Mouse (Mus musculus) testis, postnatal 14 days (tissue): ENCODE data around the gene Cyp3a41b.
"Not testable (repeated sequence)": the region's sequence is repeated elsewhere in the genome, so short reads cannot be mapped to it uniquely, and the experiment has no call there.

ENCODE experiments used
- DNase-seq: peaks from one replicate; pipeline ENCODE4 v3.0.0; 2021; ENCODE audit warnings: low spot score

The Cyp3a41b gene

DNA sequence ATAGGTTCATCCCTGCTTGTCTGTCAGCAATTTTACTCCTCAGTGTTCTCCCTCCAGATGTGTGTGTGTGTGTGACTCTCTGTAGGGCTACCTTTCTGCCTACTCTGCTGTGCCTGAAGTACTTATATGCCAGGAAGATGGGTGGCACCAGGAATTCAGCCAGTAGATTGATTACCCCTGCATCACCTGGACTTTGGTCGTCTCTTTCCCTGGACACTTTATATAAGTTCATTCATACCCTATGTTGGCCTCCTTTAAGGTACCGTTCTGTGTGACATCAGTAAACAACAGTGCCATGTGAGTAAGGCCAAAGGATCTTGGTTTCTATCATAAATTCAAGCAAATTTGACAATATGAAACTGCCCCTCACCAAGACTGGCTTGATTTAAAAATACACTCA, at the start of gene Cyp3a41b:
Gene Cyp3a41b, minus strand, starts transcription at position 101 of the 400 bp plus-strand sequence.
- not testable (repeated sequence) for DNase-seq

DNA sequence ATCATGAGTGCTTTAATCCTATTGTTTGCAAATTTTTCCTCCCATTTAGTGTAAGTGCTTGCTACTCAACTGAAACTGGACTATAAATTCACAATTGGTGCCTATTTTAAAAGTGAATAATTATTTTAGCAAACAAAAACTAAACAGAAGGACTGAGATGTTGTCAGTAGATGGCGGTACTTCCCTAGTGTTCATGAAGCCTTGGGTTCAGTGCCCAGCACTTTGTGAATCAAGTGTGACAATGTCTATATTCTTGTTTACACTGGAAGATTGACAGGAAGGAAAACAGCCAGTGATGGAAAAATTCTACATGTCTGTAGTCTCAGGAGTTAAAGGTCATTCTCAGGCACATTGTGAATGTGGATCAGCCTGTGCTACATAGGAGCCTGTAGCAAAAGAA, 47.8 kb upstream of the Cyp3a41b start:
- DNase-seq = not testable (repeated sequence)

GRCm38 (mm10) chr5:145604891-145605290, 20.4 kb upstream of the Cyp3a41b start:
- not testable (repeated sequence) for DNase-seq

DNA sequence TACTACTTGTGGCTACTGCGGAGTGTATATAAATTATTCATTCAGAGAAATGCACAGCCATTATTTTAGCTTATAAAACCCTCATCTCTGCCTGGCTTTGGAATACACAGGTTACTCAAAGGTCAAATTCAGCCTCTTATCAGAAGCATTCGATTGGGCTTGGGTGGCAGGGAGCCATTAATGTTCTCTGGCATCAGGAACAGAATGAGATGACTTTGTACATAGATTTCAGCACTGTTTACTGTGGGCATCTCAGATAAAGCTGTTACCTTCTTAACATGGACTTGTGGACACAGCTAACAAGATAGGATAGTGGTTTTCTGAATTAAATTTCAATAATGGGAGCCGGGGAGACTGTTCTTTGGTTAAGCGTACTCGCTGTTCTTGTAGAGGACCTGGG, 13.3 kb upstream of the Cyp3a41b start:
- not testable (repeated sequence) for DNase-seq

DNA sequence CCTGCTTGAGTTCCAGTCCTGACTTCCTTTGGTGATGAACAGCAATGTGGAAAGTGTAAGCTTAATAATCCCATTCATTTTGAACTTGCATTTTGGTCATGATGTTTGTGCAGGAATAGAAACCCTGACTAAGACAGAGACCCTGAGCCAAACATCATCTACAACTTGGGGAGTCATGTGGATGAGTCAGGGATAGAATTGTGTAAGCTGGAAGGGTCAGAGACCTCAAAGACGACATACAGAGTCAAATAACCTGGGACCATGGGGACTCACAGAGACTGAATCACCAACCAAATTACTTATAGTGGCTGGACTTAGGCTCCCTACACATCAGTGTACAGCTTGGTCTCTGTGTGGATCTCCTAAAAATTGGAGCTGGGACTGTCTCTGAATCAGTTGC, 7.2 kb downstream of the Cyp3a41b start:
- not testable (repeated sequence) for DNase-seq

DNA sequence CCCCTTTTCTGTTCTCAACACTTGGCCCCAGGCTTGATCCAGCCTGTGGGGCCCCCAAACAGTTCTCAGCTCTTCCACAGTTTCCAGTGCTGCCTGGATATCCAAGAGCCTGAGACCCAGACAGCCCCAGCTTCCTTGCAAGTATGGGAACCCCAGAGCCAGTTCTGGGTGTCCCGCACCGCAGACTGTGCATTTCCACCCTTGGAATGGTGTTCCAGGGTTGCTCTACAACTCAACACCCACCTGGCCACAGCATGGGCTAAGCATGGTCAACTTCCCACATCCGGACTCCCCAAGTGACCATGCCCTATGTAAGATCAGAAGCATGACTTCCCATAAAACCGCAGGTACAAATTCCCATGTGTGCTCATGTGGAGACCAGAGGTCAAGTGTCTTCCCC, 8.9 kb downstream of the Cyp3a41b start:
- DNase-seq = not testable (repeated sequence)

GRCm38 (mm10) chr5:145571922-145572321, 12.6 kb downstream of the Cyp3a41b start:
- DNase-seq = not testable (repeated sequence)
